In the genomic region with DNA sequence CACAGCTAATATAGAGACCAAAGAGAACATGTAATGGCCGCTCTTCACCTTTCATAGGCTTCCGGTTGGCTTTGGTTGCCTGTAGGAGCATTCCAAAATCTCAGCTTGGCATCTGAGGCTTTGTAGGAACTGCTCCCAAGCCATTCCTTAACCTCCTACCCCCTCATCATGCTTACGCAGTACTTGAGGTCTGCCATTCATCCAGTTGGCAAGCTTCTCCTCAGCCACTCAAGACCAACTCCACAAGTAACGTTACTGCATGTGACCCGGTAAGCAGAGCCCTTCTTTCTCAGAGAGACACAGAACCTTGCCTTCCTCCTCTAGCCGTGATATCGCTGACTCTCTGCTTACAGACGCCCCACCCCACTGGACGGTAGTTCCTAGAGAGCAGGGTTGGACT, we compare ENCODE assay signal across 24 mouse cellular contexts.
"Had no signal": no experiment of that assay in that cellular context is flagged by ENCODE, and none has a peak within 500 bp of the region (broad histone marks: within the 10 kb centered on the region; RNA-seq: fewer than 3 reads in every experiment).

No protein-coding gene starts in this region.

- DNase-seq: gastrocnemius, adult 2 months; gastrocnemius, postnatal 14 days; gastrocnemius, postnatal 36 days; heart, adult 18-20 months; heart, postnatal 14 days; heart, postnatal 36 days; kidney, adult 18-20 months; kidney, adult 8-10 months; kidney, postnatal 10 days; kidney, postnatal 25 days; kidney, postnatal 4 days had no signal

- H3K4me3 ChIP-seq: gastrocnemius, adult 2 months; heart, embryonic 10.5 days; heart, embryonic 13.5 days; heart, embryonic 15.5 days; intestine, embryonic 15.5 days; layer of hippocampus, adult 2 months; left cerebral cortex, adult 2 months; limb, embryonic 10.5 days; limb, embryonic 12.5 days had no signal

- H3K9me3 ChIP-seq: heart, embryonic 10.5 days; heart, embryonic 13.5 days; heart, embryonic 15.5 days; intestine, embryonic 15.5 days; limb, embryonic 10.5 days; limb, embryonic 12.5 days had no signal

- H3K27me3 ChIP-seq: heart, embryonic 13.5 days; heart, embryonic 15.5 days; intestine, embryonic 15.5 days had no signal

- H3K36me3 ChIP-seq: heart, embryonic 10.5 days; heart, embryonic 13.5 days; heart, embryonic 15.5 days; intestine, embryonic 15.5 days; limb, embryonic 10.5 days; limb, embryonic 12.5 days had no signal

- H3K4me1 ChIP-seq: heart, embryonic 13.5 days; heart, embryonic 15.5 days; intestine, embryonic 15.5 days; limb, embryonic 10.5 days; limb, embryonic 12.5 days had no signal

- H3K9ac ChIP-seq: heart, embryonic 13.5 days; heart, embryonic 15.5 days; hindbrain, embryonic 14.5 days; intestine, embryonic 15.5 days; limb, embryonic 12.5 days had no signal

- H3K4me2 ChIP-seq: heart, embryonic 13.5 days; heart, embryonic 15.5 days; hindbrain, embryonic 14.5 days; intestine, embryonic 15.5 days; limb, embryonic 12.5 days had no signal

- H3K27ac ChIP-seq: gastrocnemius, adult 2 months; heart, embryonic 10.5 days; heart, embryonic 13.5 days; heart, embryonic 15.5 days; intestine, embryonic 15.5 days; layer of hippocampus, adult 2 months; left cerebral cortex, adult 2 months; limb, embryonic 10.5 days; limb, embryonic 12.5 days had no signal

- ATAC-seq: forebrain, embryonic 16.5 days; hindbrain, embryonic 16.5 days; inflammation-experienced regulatory T-cells, adult 6 months; intestine, embryonic 15.5 days; intestine, postnatal 0 days had no signal
